Mouse (Mus musculus): Measurements from ENCODE around the gene Prol1. TPM values are rescaled to one million over a fixed set of nuclear protein-coding genes. Genes with fewer than 3 reads are reported as not detected.
"Not testable (repeated sequence)": the region's sequence is repeated elsewhere in the genome, so short reads cannot be mapped to it uniquely, and the experiment has no call there.

Prol1 gene
- not detected for total RNA-seq (2021)

DNA sequence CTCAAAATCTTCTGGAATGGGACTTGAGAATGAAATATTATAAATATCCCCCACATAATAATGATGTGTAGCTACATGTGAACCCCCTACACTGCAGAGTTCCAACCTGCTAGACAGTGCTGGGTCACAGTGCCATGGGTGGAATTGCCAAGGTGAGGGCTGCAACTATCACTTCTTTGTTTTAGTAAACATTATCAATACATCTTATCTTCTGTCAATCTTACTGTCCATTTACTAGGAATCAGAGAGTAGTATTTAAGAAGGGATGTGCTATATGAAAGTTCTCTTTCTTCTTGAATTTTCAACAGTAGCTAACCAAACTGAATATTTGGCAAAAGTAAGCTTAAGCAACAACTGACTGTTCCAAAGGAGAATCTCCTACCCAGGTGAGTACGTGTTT is at the start of gene Prol1:
Prol1 (plus strand) TSS at position 301 of the 400 bp plus-strand sequence.
- intact Hi-C loops (cut with DNase I), result no loop called here
- DNase-seq, result no peak

GRCm38 (mm10) chr5:88268619-88269018 is 48.5 kb upstream of the Prol1 start, which contains the start of gene Gm7714:
Gene Gm7714, plus strand, starts transcription at chr5:88268919.
- no peak for DNase-seq
- intact Hi-C loops (cut with DNase I), result no loop called here

GRCm38 (mm10) chr5:88311307-88311706 is 5.8 kb upstream of the Prol1 start:
- intact Hi-C loops (cut with DNase I); DNase-seq: not testable (repeated sequence)

- DNase-seq; intact Hi-C loops (cut with DNase I): not testable (repeated sequence)
Observed at GRCm38 (mm10) chr5:88348533-88348932, 31.4 kb downstream of the Prol1 start.

GRCm38 (mm10) chr5:88364768-88365167 is 47.7 kb downstream of the Prol1 start:
- peak; percentile 8 for DNase-seq
- intact Hi-C loops (cut with DNase I), result no loop called here

DNA sequence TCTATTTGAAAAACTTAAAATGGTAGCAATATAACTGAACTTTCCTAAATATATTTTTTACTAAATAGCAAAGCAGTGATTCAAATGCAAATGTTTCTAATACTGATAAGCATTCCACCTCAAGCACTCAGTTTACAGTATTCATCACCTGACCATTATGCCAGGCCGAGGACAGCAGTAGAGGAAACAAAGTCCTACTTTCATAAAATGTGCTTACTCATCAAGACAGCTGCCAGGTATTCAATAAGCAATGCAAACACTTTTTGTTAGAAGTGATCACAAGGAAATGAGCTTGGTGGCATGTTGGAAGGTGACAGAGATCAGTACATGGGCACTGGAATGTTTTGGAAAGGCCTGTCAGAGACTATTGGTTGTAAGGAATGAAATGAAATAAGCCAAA is 49.8 kb downstream of the Prol1 start:
- DNase-seq, result no peak
- intact Hi-C loops (cut with DNase I), result no loop called here

DNA sequence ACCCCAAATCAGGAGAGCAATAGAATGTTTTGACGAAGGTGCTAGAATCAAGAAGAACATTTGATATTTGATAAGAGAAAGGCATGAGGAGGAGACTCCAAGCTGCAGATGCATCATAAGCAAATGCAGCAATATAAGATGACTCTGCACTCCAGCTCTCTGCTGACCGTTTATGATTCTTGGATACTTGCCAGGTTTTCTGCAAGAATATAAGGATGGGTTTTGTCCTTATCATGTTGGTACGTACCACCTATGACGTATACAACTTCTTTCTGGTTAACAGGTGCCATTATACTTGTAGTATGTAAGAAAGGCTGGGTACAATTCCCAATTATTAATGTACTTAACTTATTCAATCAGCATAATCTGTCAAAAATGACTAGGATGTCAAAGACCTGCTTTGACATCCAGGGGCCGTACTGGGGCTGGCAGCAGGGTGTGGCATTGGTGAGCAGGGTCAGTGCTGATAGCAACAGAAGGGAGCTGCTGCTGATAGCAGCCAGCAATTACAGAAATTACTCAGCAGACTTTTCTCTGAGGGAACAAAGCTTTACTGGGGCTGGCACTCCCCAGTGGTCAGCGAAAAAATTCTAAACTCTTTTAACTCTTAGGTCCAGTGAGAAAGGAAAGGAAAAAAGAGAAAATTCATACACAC is 53.6 kb downstream of the Prol1 start:
- intact Hi-C loops (cut with DNase I), result no loop called here
- DNase-seq, result no peak

- DNase-seq, result no peak
- intact Hi-C loops (cut with DNase I), result no loop called here
Observed at GRCm38 (mm10) chr5:88372563-88372962, 55.5 kb downstream of the Prol1 start.

DNA sequence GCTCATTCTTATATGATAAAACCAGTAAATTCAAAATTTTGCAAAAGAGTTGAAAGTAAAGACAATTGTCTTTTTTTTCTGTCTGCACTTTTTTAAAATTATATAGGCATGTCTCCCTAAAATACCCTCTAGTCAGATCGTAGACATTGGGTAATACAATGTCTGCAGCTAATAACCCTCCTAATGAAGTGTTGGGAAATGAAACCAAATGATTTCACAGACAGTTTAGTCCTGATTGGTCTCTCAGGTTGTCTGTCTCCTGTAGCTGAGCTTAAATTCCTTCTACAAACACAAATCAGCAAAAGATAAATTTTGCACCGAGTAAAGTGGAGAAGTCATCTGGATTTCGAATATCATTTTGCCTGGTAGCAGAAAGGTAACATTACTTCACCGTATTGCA is 58.7 kb downstream of the Prol1 start, which contains the start of gene Amtn:
Amtn (plus strand) TSS at position 301 of the 400 bp plus-strand sequence.
- intact Hi-C loops (cut with DNase I), result no loop called here

More for the DNA sequence above, 58.7 kb downstream of the Prol1 start, which contains the start of gene Amtn:
- no peak for DNase-seq

Other genes starting within 250 kb of the Prol1 start
- not detected for gene Smr2, start 230.8 kb upstream of the Prol1 start, total RNA-seq (2021)
- not detected for gene Gm11116, start 205.8 kb upstream of the Prol1 start, total RNA-seq (2021)
- not detected for gene Gm11115, start 163.2 kb upstream of the Prol1 start, total RNA-seq (2021)
- not detected for gene Gm7714, start 48.4 kb upstream of the Prol1 start, total RNA-seq (2021)
- gene Amtn, start 58.8 kb downstream of the Prol1 start, total RNA-seq (2021), result not detected
- gene Ambn, start 138.7 kb downstream of the Prol1 start, total RNA-seq (2021), result not detected
- not detected for gene Enam, start 170.7 kb downstream of the Prol1 start, total RNA-seq (2021)
- under 1 TPM; 0.30 to 0.52 TPM for gene Jchain, start 210.6 kb downstream of the Prol1 start, total RNA-seq (2021)
- 10 to 100 TPM; 29.2 to 29.7 TPM for gene Utp3, start 237.2 kb downstream of the Prol1 start, total RNA-seq (2021)
- gene Rufy3, start 247.7 kb downstream of the Prol1 start, total RNA-seq (2021), result 100 to 1,000 TPM; 284 to 286 TPM

Measured in left cerebral cortex, postnatal 4 days (tissue).